Mouse (Mus musculus): ENCODE data around the gene Hoxa11.

DNA sequence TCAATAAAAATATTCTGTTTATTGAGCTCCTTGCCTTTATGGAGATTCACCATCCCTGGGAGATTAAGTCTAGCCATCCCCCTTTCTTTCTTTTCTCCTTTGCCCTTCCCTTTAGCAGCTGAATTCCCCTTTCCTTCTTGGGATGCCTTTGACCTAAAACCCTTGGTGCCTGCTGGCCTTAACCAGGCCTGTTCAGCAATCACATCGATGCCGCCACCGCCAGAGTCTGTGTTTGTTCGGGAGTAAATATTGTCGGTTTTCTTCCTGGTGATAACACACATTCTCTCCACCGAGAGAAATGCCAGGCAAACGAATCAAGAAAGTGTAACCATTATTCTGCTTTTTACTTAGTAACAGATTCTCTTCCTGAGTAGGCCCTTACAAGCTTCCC is 7.5 kb downstream of the Hoxa11 start:
- TF ChIP-seq POLR2A (IDR thresholded peaks at IDR 0.05; ENCODE audit: low read depth, low read length) (no peak), CTCF (IDR thresholded peaks at IDR 0.05; ENCODE audit: extremely low read depth, insufficient read length, insufficient replicate concordance, low read depth, low read length) (no peak)
